Mouse (Mus musculus): ENCODE results near the gene Tia1.

- TF ChIP-seq CTCF (IDR thresholded peaks at IDR 0.05; ENCODE audit: low read depth), result no peak
- 0 out of 2 replicates have a peak, but pooled peaks have one; percentile 50 for TF ChIP-seq EP300 (IDR thresholded peaks at IDR 0.05; ENCODE audit: low read depth)
These were observed at the start of gene Tia1 for GRCm38 (mm10) chr6:86404100-86404861.
